In genomic region chr4:99211606-99212005, GRCm38 (mm10) we compare ENCODE assay signal across 27 mouse cellular contexts. TPM values are rescaled to one million over a fixed set of nuclear protein-coding genes. Genes with fewer than 3 reads are reported as not detected.
DNase-seq lines count a peak whose midpoint lies in the region; ATAC-seq and TF ChIP-seq lines count a peak whose summit lies in the region.
"Had no signal": no experiment of that assay in that cellular context is flagged by ENCODE, and none has a peak within 500 bp of the region (broad histone marks: within the 10 kb centered on the region; RNA-seq: fewer than 3 reads in every experiment).

No protein-coding gene starts in this region.

- peak; percentile 20 for DNase-seq in embryonic facial prominence, embryonic 14.5 days (ENCODE audit: low spot score)
- DNase-seq in embryonic facial prominence, embryonic 10.5 days (ENCODE audit: low spot score): no peak
- peak; percentile 45 to 63 for DNase-seq in lung, adult 18-20 months
- DNase-seq in lung, adult 2 months: no peak
- peak; percentile 38 for DNase-seq in lung, postnatal 14 days
- no peak for DNase-seq in gastrocnemius, postnatal 10 days
- no peak for DNase-seq in left cerebral cortex, postnatal 10 days (ENCODE audit: extremely low spot score in 1 of 2, low spot score in 2 of 2)
- DNase-seq: adrenal gland, postnatal 25 days; cerebellum, adult 11-12 months; cerebellum, postnatal 10 days; gastrocnemius, adult 2 months; heart, postnatal 14 days; kidney, adult 11 months; kidney, postnatal 36 days; liver, embryonic 13.5 days; spleen, adult 18-20 months; thymus, postnatal 25 days had no signal

- H3K27me3 ChIP-seq in embryonic facial prominence, embryonic 14.5 days (replicated peaks; ENCODE audit: control insufficient read depth, insufficient read depth, low read length): no peaks in the 10 kb centered on the region
- H3K27me3 ChIP-seq in embryonic facial prominence, embryonic 10.5 days (replicated peaks; ENCODE audit: low read depth, poor library complexity, severe bottlenecking): no peaks in the 10 kb centered on the region
- H3K27me3 ChIP-seq: forebrain, embryonic 15.5 days; heart, embryonic 13.5 days; hindbrain, embryonic 12.5 days; kidney, embryonic 15.5 days; liver, embryonic 13.5 days; midbrain, embryonic 15.5 days; neural tube, embryonic 15.5 days had no signal

- no peak for ATAC-seq in embryonic facial prominence, embryonic 14.5 days (ENCODE audit: low read depth)
- peak; percentile 54 for ATAC-seq in megakaryocyte progenitor cell, adult 5-6 weeks (replicated peaks; ENCODE audit: poor library complexity)
- ATAC-seq: forebrain, embryonic 15.5 days; midbrain, embryonic 15.5 days had no signal

- intact Hi-C loops in left cerebral cortex, postnatal 10 days (cut with DNase I): no loop called here

- TF ChIP-seq POLR2A in lung, adult 2 months (IDR thresholded peaks at IDR 0.05; ENCODE audit: borderline replicate concordance, extremely low read depth, low read depth, low read length): no peak

- 60% methylated on average over 8 of the region's 8 CpGs for WGBS in embryonic facial prominence, embryonic 14.5 days
- WGBS in embryonic facial prominence, embryonic 10.5 days: 71% methylated on average over 8 of the region's 8 CpGs
- 31% methylated on average over 8 of the region's 8 CpGs for WGBS in lung, adult 2 months

- H3K4me3 ChIP-seq in embryonic facial prominence, embryonic 14.5 days (ENCODE audit: low read depth, low read length): no peak overlapping the region
- no peak overlapping the region for H3K4me3 ChIP-seq in embryonic facial prominence, embryonic 10.5 days
- H3K4me3 ChIP-seq in lung, adult 2 months (replicated peaks; ENCODE audit: extremely low read depth, low read depth, low read length): no peak overlapping the region
- H3K4me3 ChIP-seq: forebrain, embryonic 15.5 days; gastrocnemius, adult 2 months; heart, embryonic 13.5 days; hindbrain, embryonic 12.5 days; kidney, embryonic 15.5 days; layer of hippocampus, adult 2 months; left cerebral cortex, adult 2 months; liver, embryonic 13.5 days; midbrain, embryonic 15.5 days; neural tube, embryonic 15.5 days had no signal

- no peaks in the 10 kb centered on the region for H3K4me1 ChIP-seq in embryonic facial prominence, embryonic 14.5 days (ENCODE audit: control insufficient read depth, insufficient read depth, low read length)
- H3K4me1 ChIP-seq in embryonic facial prominence, embryonic 10.5 days: peaks cover 8% of the 10 kb centered on the region; the same call in 1 of the 2 replicates
- H3K4me1 ChIP-seq in lung, adult 2 months (ENCODE audit: control insufficient read depth, insufficient read depth, low read length): no peaks in the 10 kb centered on the region
- H3K4me1 ChIP-seq: forebrain, embryonic 15.5 days; hindbrain, embryonic 12.5 days; midbrain, embryonic 15.5 days; neural tube, embryonic 15.5 days had no signal

- no peak overlapping the region for H3K9ac ChIP-seq in embryonic facial prominence, embryonic 14.5 days (ENCODE audit: low read depth, low read length)
- H3K9ac ChIP-seq: forebrain, embryonic 15.5 days; heart, embryonic 13.5 days; hindbrain, embryonic 12.5 days; kidney, embryonic 15.5 days; liver, embryonic 13.5 days; midbrain, embryonic 15.5 days; neural tube, embryonic 15.5 days had no signal

- no peak overlapping the region for H3K4me2 ChIP-seq in embryonic facial prominence, embryonic 14.5 days (ENCODE audit: low read depth, low read length)
- H3K4me2 ChIP-seq: forebrain, embryonic 15.5 days; heart, embryonic 13.5 days; hindbrain, embryonic 12.5 days; kidney, embryonic 15.5 days; liver, embryonic 13.5 days; midbrain, embryonic 15.5 days; neural tube, embryonic 15.5 days had no signal

- H3K9me3 ChIP-seq in embryonic facial prominence, embryonic 14.5 days (ENCODE audit: control insufficient read depth, low read length): no peaks in the 10 kb centered on the region
- H3K9me3 ChIP-seq in embryonic facial prominence, embryonic 10.5 days: no peaks in the 10 kb centered on the region
- H3K9me3 ChIP-seq: forebrain, embryonic 15.5 days; heart, embryonic 13.5 days; hindbrain, embryonic 12.5 days; kidney, embryonic 15.5 days; liver, embryonic 13.5 days; midbrain, embryonic 15.5 days; neural tube, embryonic 15.5 days had no signal

- no peak for TF ChIP-seq CTCF in lung, adult 2 months (IDR thresholded peaks at IDR 0.05; ENCODE audit: insufficient read depth, low read length)

- no peak overlapping the region for H3K27ac ChIP-seq in embryonic facial prominence, embryonic 14.5 days (replicated peaks; ENCODE audit: low read depth, low read length)
- H3K27ac ChIP-seq in embryonic facial prominence, embryonic 10.5 days (replicated peaks): no peak overlapping the region
- H3K27ac ChIP-seq: forebrain, embryonic 15.5 days; gastrocnemius, adult 2 months; heart, embryonic 13.5 days; hindbrain, embryonic 12.5 days; kidney, embryonic 15.5 days; layer of hippocampus, adult 2 months; left cerebral cortex, adult 2 months; liver, embryonic 13.5 days; midbrain, embryonic 15.5 days; neural tube, embryonic 15.5 days had no signal

- H3K36me3 ChIP-seq in embryonic facial prominence, embryonic 14.5 days (ENCODE audit: control insufficient read depth, insufficient read depth, low read length): 0 out of 2 replicates have a peak, but pooled peaks cover 21% of the 10 kb centered on the region
- peaks cover 10% of the 10 kb centered on the region; the same call in 1 of the 2 replicates for H3K36me3 ChIP-seq in embryonic facial prominence, embryonic 10.5 days (replicated peaks)
- H3K36me3 ChIP-seq: forebrain, embryonic 15.5 days; G1E; liver, embryonic 13.5 days; midbrain, embryonic 15.5 days had no signal

RNA-seq across cellular contexts. Expression of gene Atg4c, which starts 17.9 kb away (rescaled TPM):
- 14.7 and 15.0 TPM in 2 replicates for polyA plus RNA-seq in embryonic facial prominence, embryonic 14.5 days (2014; fragmentation: Nextera tagmentation; extraction: Ambion mirVana)
- polyA plus RNA-seq in embryonic facial prominence, embryonic 10.5 days (2016; fragmentation: Nextera tagmentation; extraction: Ambion mirVana): 12.7 and 15.0 TPM in 2 replicates
- 3.7 and 4.6 TPM in 2 replicates for polyA plus RNA-seq in lung, adult 2 months (2012; rRNA removed)
- 18.0 and 22.4 TPM in 2 replicates for total RNA-seq in megakaryocyte progenitor cell, adult 5-6 weeks (2015)
- 13.9 and 16.8 TPM in 2 replicates for total RNA-seq in megakaryocyte progenitor cell, adult 5-6 weeks (2017)
- 1 to 10 TPM; 6.8 to 7.5 TPM for total RNA-seq in gastrocnemius, postnatal 10 days (2021)
- 10 to 100 TPM; 25.3 to 29.3 TPM for total RNA-seq in left cerebral cortex, postnatal 10 days (2021)
- total RNA-seq: G1E had no signal
- polyA plus RNA-seq: G1E had no signal

Comparison
In these comparisons a context has a peak if more than half of its experiments do, and no peak if none do; other contexts are left out.
1. DNase-seq: peak in embryonic facial prominence, embryonic 14.5 days (single experiment), lung, adult 18-20 months (2 of 2) and lung, postnatal 14 days (single experiment); none in embryonic facial prominence, embryonic 10.5 days (single experiment), lung, adult 2 months (single experiment), gastrocnemius, postnatal 10 days (single experiment) and left cerebral cortex, postnatal 10 days (0 of 2).